Mouse (Mus musculus) hindbrain, postnatal 0 days (tissue): ENCODE measurements around the gene Nfkbib. TPM values are rescaled to one million over a fixed set of nuclear protein-coding genes. Genes with fewer than 3 reads are reported as not detected.
A peak's percentile ranks its signal among the peaks of the same experiment; 100 is the strongest.

ENCODE experiments used
- ATAC-seq: fragments of 200-750 bp; cut with Nextera tagmentation; 2 replicates; pipeline ENCODE4 v1.8.0; 2017; ENCODE audit warnings: mild to moderate bottlenecking, moderate TSS enrichment, moderate library complexity
- DNase-seq: peaks from one replicate; pipeline ENCODE4 v3.0.0-alpha.2; 2015; ENCODE audit warnings: low spot score
- H3K27ac ChIP-seq: fragments of 300-500 bp; sonication (generic); 2 replicates; pipeline ENCODE4 v1.5.1; 2014; ENCODE audit warnings: mild to moderate bottlenecking
- H3K27me3 ChIP-seq: fragments of 300-500 bp; sonication (generic); 2 replicates; pipeline ENCODE4 v1.6.1; 2014; ENCODE audit warnings: low read length, mixed read lengths; ENCODE audit not compliant: insufficient read depth
- H3K36me3 ChIP-seq: fragments of 300-500 bp; sonication (generic); 2 replicates; pipeline ENCODE4 v1.6.1; 2014; ENCODE audit warnings: low read length, mixed read lengths; ENCODE audit not compliant: insufficient read depth
- H3K4me1 ChIP-seq: fragments of 300-500 bp; sonication (generic); 2 replicates; pipeline ENCODE4 v1.6.1; 2014; ENCODE audit warnings: antibody characterized with exemption, low read length, mixed read lengths; ENCODE audit not compliant: insufficient read depth
- H3K4me2 ChIP-seq: fragments of 300-500 bp; sonication (generic); 2 replicates; pipeline ENCODE4 v1.6.1; 2014; ENCODE audit warnings: low read depth, mild to moderate bottlenecking, low read length, moderate library complexity, mixed read lengths
- H3K4me3 ChIP-seq: fragments of 300-500 bp; sonication (generic); 2 replicates; pipeline ENCODE4 v1.5.1; 2014; ENCODE audit warnings: low read length
- H3K9ac ChIP-seq: fragments of 300-500 bp; sonication (generic); replicated peaks from 2 replicates; pipeline ENCODE4 v1.6.1; 2014; ENCODE audit warnings: mild to moderate bottlenecking, low read length, moderate library complexity, mixed read lengths
- H3K9me3 ChIP-seq: fragments of 300-500 bp; sonication (generic); 2 replicates; pipeline ENCODE4 v1.6.1; 2016; ENCODE audit warnings: low read length, mixed read lengths
- CTCF ChIP-seq: IDR thresholded peaks from 2 replicates; pipeline ENCODE4 v1.5.1; 2016; ENCODE audit warnings: antibody characterized with exemption, control low read depth, low read depth
- WGBS: fragments of 180-500 bp; shearing (Covaris S2); extraction: QIAGEN DNeasy Blood & Tissue Kit; methylation state at CpG from one replicate; pipeline ENCODE4 v1.1.7; 2014; 5-methylcytosine and 5-hydroxymethylcytosine counted together
- polyA plus RNA-seq: library from polyadenylated mRNA; unstranded; fragments of >200 nt; fragmentation: Nextera tagmentation; extraction: Ambion mirVana; gene quantifications from 2 replicates; pipeline ENCODE4 v1.2.1, GENCODE M21; 2015
- total RNA-seq: library from RNA; depleted of rRNA; stranded (reverse); fragments of >200 nt; gene quantifications from 2 replicates; pipeline ENCODE4 v1.2.3, GENCODE M21; 2014

The Nfkbib gene
- total and polyA plus RNA-seq, 2 experiments from 2014 or later, result 22.7 to 67.9 TPM

DNA sequence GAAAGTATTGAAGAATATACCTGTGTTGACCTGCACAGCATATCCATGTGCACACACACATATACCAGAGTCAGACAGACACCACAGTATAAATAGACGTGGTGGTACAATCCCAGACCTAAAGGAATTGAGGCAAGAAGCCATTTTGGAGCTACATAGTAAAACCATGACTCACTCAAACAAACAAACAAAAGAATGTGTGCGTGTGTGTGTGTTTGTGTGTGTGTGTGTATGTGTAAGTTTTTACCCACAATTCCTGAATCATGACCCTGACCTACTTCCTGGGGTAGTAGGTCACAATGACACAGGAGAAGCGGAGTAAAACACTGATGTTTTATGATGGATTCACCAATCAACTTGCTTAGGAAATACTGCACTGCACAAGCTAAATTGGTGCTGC lies 34.1 kb upstream of the Nfkbib start:
- H3K4me1 ChIP-seq, result no peaks in the 10 kb centered on the region
- no peak for TF ChIP-seq CTCF
- 81% methylated on average over 3 of the region's 3 CpGs for WGBS
- H3K4me3 ChIP-seq, result no peak overlapping the region
- ATAC-seq, result no peak
- H3K27me3 ChIP-seq, result no peaks in the 10 kb centered on the region
- no peaks in the 10 kb centered on the region for H3K9me3 ChIP-seq
- H3K9ac ChIP-seq, result no peak overlapping the region
- H3K4me2 ChIP-seq, result no peak overlapping the region
- H3K36me3 ChIP-seq, result no peaks in the 10 kb centered on the region
- no peak overlapping the region for H3K27ac ChIP-seq
- no peak for DNase-seq

DNA sequence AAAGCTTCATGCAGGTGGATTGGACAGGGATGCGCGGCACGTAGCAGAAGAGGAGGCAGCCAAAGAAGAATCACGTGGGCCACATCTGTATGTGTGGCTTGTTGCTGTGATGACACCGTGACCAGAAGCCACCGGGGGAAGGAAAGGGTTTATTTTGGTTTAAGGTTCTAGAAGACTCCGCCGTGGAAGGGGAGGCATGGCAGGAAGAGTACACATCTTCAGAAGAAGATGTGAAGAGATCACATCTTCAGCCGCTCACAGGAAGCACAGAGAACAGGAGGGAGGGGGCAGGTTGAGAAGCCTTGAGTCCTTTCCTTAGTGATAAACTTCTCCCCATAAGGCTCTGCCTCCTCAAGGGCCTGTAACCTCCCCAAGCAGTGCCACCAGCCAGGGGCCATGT lies 32.7 kb upstream of the Nfkbib start:
- TF ChIP-seq CTCF, result no peak

DNA sequence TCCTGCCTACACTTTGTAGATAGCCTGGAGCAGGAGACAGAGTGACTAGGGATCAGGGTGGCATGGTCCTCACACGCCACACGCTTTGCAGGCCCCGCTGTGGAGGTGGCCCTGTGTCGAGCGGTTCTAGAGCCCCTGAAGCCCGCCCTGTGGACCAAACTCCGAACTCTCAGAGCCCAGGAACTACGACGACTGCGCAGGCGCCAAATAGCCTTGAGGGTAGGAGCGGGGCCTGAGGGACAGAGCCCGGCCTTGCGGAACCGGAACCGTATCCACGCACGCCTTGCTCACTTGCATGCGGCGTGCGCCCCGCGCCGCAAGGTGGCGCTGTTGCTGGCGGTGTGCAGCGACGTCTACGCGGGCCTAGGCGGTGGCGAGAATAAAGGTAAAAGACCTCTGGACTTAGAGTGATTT lies 29.3 kb upstream of the Nfkbib start:
- no peak overlapping the region for H3K27ac ChIP-seq
- WGBS, result 12% methylated on average over 32 of the region's 32 CpGs
- no peaks in the 10 kb centered on the region for H3K9me3 ChIP-seq
- no peak overlapping the region for H3K9ac ChIP-seq
- H3K4me2 ChIP-seq, result peak overlapping the region; percentile 30
- no peaks in the 10 kb centered on the region for H3K27me3 ChIP-seq
- no peaks in the 10 kb centered on the region for H3K4me1 ChIP-seq
- peak; percentile 98 for TF ChIP-seq CTCF
- H3K4me3 ChIP-seq, result peak overlapping the region; percentile 17
- no peaks in the 10 kb centered on the region for H3K36me3 ChIP-seq
- peak; percentile 86 for DNase-seq
- peak; percentile 80 for ATAC-seq

More for the DNA sequence above, 32.7 kb upstream of the Nfkbib start:
- Histone ChIP-seq H3K27me3 (no peaks in the 10 kb centered on the region), H3K27ac (no peak overlapping the region), H3K4me3 (no peak overlapping the region), H3K4me1 (no peaks in the 10 kb centered on the region), H3K4me2 (no peak overlapping the region), H3K9ac (no peak overlapping the region), H3K9me3 (no peaks in the 10 kb centered on the region), H3K36me3 (no peaks in the 10 kb centered on the region)
- WGBS, result 91% methylated on average over 9 of the region's 9 CpGs
- ATAC-seq (no peak), DNase-seq (no peak)

DNA sequence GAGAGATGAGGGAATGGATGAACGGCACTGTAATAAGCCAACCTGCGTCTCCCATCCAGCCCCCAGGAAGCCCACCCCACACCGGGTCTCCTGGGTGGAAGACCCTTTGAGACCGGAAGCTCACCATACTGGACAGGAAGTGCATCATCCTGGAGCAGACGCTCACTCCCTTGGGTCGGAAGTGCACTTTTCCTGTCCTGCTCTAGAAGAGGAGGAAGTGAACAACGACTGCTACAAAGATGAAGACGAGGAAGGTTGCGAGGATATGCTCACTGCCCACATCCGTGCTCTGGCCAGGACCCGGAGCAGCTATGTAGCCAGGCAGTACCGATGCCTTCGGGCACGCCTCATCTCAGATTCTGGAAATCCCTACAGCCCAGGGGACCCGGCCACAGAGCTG lies 28.5 kb upstream of the Nfkbib start:
- Histone ChIP-seq H3K36me3 (no peaks in the 10 kb centered on the region), H3K27me3 (no peaks in the 10 kb centered on the region), H3K27ac (no peak overlapping the region), H3K4me3 (no peak overlapping the region), H3K9me3 (no peaks in the 10 kb centered on the region), H3K4me1 (no peaks in the 10 kb centered on the region), H3K9ac (no peak overlapping the region), H3K4me2 (no peak overlapping the region)
- no peak for TF ChIP-seq CTCF
- DNase-seq (no peak), ATAC-seq (no peak)
- 84% methylated on average over 15 of the region's 15 CpGs for WGBS

DNA sequence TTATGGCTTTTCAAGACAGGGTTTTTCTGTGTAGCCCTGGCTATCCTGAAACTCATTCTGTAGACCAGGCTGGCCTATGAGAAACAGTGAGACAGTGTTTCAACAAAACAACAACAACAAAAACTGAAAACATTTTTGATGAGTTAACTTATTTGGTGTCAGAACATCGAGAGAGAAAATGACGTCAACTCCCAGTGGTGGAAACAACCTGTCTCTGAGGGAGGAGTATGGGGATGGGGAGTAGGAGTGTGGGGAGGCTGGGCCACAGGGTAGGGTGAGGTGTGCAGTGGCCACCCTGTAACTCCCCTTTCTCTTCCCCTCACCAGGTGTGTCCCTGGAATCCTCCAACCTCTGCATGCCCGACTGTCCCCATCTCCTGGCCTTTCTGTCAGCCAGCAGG lies 27.2 kb upstream of the Nfkbib start:
- no peaks in the 10 kb centered on the region for H3K4me1 ChIP-seq
- TF ChIP-seq CTCF, result no peak
- H3K9ac ChIP-seq, result no peak overlapping the region
- 74% methylated on average over 3 of the region's 3 CpGs for WGBS
- no peak overlapping the region for H3K4me3 ChIP-seq
- no peaks in the 10 kb centered on the region for H3K36me3 ChIP-seq
- no peak overlapping the region for H3K4me2 ChIP-seq
- no peak for DNase-seq
- no peak overlapping the region for H3K27ac ChIP-seq
- ATAC-seq, result no peak
- H3K27me3 ChIP-seq, result no peaks in the 10 kb centered on the region
- no peaks in the 10 kb centered on the region for H3K9me3 ChIP-seq

DNA sequence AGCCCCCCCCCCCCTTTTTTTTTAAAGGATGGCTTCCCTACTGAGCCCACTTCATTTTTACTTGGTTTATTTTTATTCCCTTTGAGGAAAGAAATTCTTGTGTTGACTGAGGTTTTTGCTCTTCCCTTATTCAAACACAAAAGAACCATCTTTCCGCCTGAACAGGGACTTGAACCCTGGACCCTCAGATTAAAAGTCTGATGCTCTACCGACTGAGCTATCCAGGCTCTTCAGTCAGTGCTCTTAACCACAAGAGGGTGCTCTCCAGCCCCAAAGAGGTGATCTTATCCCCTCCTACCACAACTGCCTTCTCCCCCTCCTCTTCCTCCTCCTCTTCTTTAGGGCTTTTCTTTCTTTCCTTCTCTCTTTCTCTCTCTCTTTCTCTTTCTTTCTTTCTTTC lies 26.5 kb upstream of the Nfkbib start:
- 35% methylated on average over 2 of the region's 2 CpGs for WGBS
- H3K9me3 ChIP-seq, result no peaks in the 10 kb centered on the region
- ATAC-seq (no peak), DNase-seq (no peak)
- no peaks in the 10 kb centered on the region for H3K4me1 ChIP-seq
- no peak overlapping the region for H3K9ac ChIP-seq
- TF ChIP-seq CTCF, result peak; percentile 30; the same call in 1 of the 2 replicates
- H3K4me2 ChIP-seq, result no peak overlapping the region
- H3K27me3 ChIP-seq, result no peaks in the 10 kb centered on the region
- H3K36me3 ChIP-seq, result no peaks in the 10 kb centered on the region
- no peak overlapping the region for H3K27ac ChIP-seq
- H3K4me3 ChIP-seq, result no peak overlapping the region

DNA sequence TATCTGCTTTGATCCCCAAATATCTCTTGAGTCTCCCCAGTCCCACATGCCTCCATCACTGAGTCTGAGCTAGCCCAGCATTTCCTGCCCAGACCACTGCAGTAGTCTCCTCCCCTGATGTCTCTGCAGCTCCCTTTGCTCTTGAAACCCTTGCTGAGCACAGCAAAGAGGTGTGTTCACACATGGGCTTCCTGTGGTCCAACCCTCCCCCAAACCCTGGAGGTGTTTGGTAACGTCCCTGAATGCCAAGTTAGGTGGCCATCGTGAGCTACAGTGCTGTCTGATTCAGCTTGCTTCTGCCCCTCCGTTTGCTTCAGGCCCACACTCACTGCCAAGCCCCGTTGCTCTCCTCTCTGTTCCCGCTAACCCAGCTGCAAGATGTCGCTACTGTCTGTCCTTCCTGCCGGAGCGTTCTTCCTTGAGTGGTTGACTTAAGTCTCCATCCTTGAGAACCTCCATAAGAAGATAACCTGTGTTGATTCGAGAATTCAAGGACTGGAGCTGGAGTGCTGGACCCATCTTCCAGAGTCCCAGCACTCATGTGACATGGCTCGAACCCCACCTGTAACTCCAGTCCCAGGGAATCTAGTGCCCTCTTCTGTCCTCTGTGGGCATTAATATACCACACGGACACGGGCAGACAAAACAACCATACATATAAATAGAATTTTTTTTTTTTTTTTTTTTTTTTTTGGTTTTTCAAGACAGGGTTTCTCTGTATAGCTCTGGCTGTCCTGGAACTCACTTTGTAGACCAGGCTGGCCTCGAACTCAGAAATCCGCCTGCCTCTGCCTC lies 25.3 kb upstream of the Nfkbib start:
- Histone ChIP-seq H3K36me3 (no peaks in the 10 kb centered on the region), H3K4me3 (no peak overlapping the region)

More for the DNA sequence above, 25.3 kb upstream of the Nfkbib start:
- Histone ChIP-seq H3K4me1 (no peaks in the 10 kb centered on the region), H3K9ac (no peak overlapping the region), H3K27ac (no peak overlapping the region), H3K27me3 (no peaks in the 10 kb centered on the region), H3K9me3 (no peaks in the 10 kb centered on the region), H3K4me2 (no peak overlapping the region)
- no peak for ATAC-seq
- DNase-seq, result no peak
- TF ChIP-seq CTCF, result no peak
- 84% methylated on average over 13 of the region's 14 CpGs for WGBS
